Mouse (Mus musculus) thymus, postnatal 0 days (tissue): ENCODE data around the gene Slc26a8. TPM values are rescaled to one million over a fixed set of nuclear protein-coding genes. Genes with fewer than 3 reads are reported as not detected.

Experiments used
- DNase-seq: peaks from one replicate; pipeline ENCODE4 v3.0.0-alpha.2; 2015; ENCODE audit warnings: low spot score
- polyA plus RNA-seq: library from polyadenylated mRNA; unstranded; fragments of >200 nt; fragmentation: Nextera tagmentation; extraction: Ambion mirVana; gene quantifications from 2 replicates; pipeline ENCODE4 v1.2.1, GENCODE M21; 2015

Gene Slc26a8
- polyA plus RNA-seq, 1 experiment from 2014 or later = 0.79 TPM

DNA sequence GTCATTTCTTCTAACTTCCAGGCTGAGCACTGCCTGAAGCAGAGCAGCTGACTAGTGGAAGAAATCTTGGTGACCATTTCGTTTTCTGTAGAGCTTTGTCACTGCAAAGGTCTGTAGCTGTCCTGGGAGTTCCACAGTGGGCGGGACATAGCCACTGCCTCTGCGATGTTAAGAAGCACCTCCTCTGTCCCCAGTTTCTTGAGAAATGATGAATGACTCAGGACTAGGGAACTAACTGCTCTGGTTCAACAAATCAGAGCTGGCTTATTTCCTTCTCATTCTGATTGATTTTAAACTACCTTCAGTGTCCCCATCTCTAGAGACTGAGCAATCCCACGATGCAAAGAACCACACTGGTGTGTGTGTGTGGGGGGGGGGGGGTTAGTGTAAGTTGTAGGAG lies 45.9 kb downstream of the Slc26a8 start:
- no peak for DNase-seq

DNA sequence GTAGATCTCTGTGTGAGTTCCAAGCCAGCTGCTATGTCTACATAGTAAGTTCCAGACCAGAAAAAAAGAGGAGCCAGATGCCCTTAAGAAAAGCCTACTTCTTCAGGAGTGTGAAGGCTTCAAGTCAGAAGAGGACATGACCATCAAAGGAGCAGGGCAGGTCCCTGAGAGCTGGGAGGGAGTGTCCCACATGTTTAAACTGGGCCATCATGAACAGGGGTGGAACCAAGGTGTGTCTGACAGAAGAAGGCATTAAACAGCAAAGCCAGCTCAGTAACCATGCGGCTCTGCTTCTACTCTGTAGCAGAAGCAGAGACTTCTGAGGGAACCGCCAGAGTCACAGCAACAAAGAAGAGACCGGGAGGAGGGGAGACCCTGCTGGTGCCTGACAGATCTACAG lies 46.3 kb downstream of the Slc26a8 start:
- DNase-seq = peak; percentile 48

DNA sequence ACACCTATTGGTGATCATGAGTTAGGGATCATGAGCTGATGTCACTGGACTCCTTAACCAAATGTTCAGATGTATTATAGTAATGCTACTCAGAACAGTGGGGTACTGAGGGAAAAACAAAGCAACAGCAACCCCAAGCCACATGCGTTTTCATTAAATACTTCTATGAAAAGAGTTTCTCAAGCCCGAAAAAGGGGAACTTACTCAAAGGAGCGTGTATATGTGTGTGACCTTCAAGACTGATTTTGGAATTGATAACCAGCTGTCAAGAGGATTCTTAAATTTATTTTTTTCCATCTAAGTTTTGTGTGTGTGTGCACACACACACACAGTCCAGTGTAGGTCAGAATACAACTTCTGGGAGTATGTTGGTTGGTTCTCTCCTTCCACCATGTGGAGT lies 49.9 kb downstream of the Slc26a8 start:
- DNase-seq = no peak

GRCm38 (mm10) chr17:28637711-28638690 lies 52.0 kb downstream of the Slc26a8 start:
- no peak for DNase-seq

GRCm38 (mm10) chr17:28635842-28636241 lies 54.2 kb downstream of the Slc26a8 start:
- DNase-seq = no peak

GRCm38 (mm10) chr17:28629125-28629524 lies 60.9 kb downstream of the Slc26a8 start:
- no peak for DNase-seq

DNA sequence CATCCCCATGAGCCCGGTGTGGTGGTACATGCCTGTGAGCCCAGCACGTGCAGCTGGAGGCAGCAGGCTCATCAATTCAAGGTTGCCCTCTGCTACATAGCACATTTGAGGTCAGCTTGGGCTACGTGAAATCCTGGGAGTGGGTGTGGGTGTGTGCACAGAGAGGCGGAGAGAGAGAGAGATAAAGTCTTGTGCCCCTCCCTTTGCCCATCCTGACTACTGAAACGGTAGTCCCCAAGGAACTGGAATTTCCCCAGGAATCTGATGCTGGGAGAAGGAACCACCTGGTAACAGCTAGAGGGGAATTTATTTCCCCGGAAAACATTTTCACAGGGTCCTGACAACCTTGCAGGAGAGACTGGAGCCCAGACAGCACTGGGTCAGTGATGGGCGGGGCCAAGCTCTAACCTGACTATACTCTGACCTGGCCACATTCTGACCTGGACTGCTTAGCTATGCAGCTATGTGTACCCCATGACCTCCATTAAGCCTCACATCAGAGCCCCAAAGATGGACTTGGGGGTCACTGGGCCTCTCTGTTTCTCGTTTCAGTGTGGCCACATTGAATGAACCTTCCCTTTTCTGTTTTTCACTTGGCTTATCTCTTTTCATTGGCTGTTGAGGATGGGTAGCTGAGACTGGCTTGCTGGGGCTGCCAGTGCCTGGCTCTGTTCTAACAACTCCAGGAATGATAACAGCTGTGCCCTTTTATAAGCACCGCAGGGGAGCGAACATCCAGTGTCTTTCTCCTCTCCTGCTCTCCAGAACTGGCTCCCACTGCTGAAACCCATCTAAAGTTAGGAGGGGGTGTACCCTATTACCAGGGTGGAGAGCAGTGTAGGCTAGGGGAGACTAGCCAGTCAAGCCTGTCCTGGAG lies 61.5 kb downstream of the Slc26a8 start:
- DNase-seq = no peak

DNA sequence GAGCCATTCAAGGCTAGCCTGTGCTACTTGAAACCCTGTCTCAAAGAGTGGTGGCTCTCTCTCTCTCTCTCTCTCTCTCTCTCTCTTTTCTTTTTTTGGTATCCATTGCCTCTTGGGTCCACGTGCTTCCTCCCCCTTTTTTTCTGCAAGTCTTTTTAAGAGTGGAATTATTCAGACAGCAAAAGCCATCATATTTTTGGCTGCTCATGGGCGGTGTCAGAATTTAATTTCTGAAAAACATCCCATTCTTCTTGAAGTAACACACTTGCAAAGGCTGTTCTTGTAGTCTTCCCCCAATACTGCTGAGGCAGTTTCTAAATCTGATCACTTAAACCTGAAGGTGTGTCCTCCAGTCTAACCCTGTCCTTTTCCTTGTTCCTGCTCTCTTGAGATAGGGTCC lies 63.1 kb downstream of the Slc26a8 start:
- no peak for DNase-seq

DNA sequence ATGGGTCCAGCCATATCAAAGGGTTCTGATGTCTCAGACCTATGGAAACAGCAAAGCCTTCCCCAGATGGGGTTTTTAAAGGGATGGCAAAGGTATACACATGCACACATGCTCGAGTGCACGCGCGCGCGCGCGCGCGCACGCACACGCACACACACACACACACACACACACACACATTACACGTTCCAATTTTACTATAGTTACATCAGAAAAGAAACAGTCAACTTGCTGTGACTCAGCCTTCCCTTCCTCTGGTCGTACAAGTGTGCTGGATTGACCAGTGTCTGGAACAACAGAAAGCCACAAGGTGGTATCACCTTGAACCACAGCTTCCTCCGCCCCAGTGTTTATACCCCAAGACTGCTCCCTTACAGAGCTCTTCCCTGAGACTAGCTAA lies 64.7 kb downstream of the Slc26a8 start:
- no peak for DNase-seq

DNA sequence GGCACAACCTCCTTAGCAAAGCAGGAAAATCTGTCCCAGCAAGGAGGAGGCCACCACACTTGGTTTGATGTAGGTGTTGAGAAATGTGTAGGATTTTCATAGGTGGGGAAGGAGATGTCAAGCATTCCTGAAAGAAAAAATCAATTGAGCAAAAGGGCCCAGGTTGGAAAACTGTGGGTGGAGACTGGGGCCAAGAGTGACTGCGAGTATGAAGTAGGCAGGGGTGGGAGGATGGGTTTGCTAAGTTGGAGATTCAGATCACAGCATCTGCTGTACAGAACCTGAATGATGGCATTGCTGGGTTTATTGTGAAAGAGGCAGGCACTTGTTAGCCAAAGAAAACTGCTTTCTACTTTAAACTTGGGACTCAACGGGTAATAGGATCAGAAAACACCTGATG lies 65.2 kb downstream of the Slc26a8 start:
- DNase-seq = no peak

DNA sequence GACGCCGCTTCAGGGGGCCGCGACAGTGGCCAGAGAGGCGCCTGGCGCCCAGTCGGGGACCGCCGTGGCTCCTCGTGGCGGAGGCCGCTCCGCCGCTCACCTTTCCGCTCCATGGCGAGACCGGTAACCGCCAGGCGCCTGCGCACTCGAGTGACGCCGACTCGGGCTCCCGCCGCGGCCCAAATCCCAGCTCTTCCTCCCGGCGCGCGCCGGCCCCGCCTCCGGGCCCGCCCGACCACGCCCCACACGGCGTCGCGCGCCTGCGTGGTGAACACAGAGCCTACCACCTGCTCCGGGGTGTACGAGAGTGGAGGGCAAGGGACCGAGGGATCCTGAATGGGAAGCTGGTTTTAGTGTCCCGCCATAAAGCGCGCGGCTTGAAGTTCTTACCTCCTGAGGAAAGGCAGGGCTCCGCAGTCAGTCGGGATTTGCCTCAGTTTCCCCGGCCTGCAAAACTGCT lies 67.7 kb downstream of the Slc26a8 start, which contains the start of gene Srpk1:
Gene Srpk1 (minus strand): TSS at position 410 of the 460 bp plus-strand sequence.
- DNase-seq = peak; percentile 93

DNA sequence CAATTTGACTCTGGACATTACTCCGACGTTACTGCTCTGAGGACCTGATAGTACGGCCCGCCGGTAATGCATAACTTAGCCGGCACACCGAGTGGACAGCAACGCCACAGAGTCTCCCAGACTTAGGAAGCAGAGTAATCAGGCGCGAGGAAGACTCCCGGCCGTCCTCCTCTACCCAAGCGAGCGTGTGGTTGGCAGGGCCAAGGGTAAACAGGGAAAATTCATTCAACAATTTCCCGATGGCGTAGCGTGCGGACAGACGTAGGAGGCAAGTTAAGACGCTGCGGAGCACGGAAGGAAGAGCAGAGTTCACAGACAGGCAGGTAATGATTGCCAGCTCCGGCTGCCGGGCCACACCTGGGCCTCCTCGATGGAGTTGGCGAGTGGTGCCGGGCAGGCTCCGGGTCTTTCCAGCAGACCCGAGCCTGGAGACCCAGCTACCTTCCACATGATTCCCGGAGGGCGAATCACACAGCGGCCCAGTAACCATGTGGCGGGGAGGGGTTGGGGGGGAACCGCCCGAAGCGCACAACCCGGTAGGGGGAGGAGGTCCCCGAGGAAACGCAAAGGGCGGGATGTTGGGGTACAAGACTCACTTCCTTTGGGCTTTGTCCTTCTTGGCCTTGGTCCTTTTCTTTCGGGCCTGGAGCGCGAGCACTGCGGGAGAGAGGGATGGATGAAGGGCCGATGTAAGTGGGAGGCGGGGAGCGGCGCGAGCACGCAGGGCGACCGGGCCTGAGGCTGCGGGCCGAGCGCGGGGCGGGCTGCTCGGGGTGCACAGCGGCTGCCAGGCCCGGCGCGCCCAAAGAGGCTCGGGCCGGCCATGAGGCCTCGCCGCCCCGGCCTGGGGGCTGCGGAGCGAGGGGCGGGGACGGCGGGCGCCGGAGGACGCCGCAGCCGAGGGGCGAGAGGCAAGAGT lies 68.4 kb downstream of the Slc26a8 start:
- peak; percentile 61 for DNase-seq

DNA sequence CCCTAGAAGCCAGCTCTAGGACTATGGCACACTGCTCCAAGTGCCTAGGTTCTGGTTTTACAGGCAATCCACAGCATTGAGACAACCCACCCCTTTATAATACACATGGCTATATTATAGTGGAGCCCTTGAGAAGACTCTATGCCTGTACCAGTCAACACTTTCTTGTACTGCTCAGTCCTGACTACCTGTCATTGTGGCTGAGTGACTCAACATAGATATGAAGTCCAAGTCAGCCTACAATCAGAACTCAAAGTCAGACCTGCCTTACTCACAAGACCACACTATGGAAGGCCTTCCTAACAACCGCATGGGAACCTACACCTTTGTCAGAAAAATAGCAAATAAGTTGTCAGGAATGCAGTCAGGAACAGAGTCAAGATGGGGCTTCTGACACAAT lies 71.3 kb downstream of the Slc26a8 start:
- no peak for DNase-seq

- DNase-seq = no peak
These were observed 71.9 kb downstream of the Slc26a8 start for GRCm38 (mm10) chr17:28618124-28618523.

- DNase-seq = peak; percentile 49
These were observed 72.4 kb downstream of the Slc26a8 start for GRCm38 (mm10) chr17:28617636-28618035.

DNA sequence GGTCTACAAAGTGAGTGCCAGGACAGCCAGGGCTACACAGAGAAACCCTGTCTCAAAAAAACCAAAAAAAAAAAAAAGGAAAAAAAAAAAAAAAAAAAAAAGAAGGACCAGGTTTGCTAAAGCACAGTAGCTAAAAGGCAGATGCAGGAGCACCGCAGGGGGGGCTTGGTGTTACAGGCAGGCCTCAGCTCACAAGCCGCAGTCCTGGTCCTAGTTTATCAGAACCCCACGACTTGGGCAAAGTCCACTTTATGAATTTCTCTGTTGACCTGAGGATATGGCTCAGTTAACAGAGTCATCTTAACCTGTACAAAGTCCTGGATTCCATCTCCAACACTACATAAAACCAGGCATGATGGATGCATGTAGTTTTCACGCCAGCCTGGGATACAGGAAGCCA lies 74.7 kb downstream of the Slc26a8 start:
- no peak for DNase-seq

DNA sequence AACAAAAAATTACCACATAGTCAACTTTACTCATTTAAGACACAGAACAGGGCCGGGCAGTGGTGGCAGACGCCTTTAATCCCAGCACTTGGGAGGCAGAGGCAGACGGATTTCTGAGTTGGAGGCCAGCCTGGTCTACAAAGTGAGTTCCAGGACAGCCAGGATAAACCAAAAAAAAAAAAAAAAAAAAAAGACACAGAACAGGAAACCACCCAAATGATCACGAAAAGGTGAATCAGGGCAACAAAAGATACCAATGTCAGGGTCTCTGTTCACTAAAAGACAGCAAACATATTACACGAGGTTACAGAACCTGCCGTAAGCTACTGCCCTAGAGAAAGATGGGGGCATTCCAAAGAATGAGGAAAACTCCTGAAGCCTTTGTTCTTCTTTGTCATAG lies 76.9 kb downstream of the Slc26a8 start:
- no peak for DNase-seq

- DNase-seq = peak; percentile 80
These were observed 77.4 kb downstream of the Slc26a8 start for GRCm38 (mm10) chr17:28612603-28613002.

DNA sequence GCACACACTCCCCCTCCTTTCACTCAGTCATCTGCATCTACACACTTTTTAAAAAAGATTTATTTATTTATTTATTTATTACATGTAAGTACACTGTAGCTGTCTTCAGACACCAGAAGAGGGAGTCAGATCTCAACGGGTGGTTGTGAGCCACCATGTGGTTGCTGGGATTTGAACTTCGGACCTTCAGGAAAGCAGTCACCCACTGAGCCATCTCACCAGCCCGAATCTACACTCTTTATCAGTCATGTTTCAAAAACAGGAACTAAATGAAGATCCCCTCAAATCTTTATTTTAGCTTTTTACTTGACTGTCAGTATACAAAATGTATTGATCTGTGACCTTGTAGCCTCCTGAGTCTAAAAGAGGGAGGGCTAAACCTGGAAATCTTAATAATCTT lies 80.5 kb downstream of the Slc26a8 start:
- no peak for DNase-seq

GRCm38 (mm10) chr17:28601557-28602250 lies 88.3 kb downstream of the Slc26a8 start:
- no peak for DNase-seq
